Mouse (Mus musculus): ENCODE data around the gene Dock9. TPM values are rescaled to one million over a fixed set of nuclear protein-coding genes. Genes with fewer than 3 reads are reported as not detected.
A peak's percentile ranks its signal among the peaks of the same experiment; 100 is the strongest.
"Not testable (repeated sequence)": the region's sequence is repeated elsewhere in the genome, so short reads cannot be mapped to it uniquely, and the experiment has no call there.

The Dock9 gene
- total and polyA plus RNA-seq, 3 experiments = 3.4 to 21.7 (median 9.3) TPM

GRCm38 (mm10) chr14:121730966-121731365 is 66.7 kb downstream of the Dock9 start:
- Histone ChIP-seq H3K27me3 (ENCODE audit: insufficient read depth, low read length) (no peaks in the 10 kb centered on the region), H3K36me3 (replicated peaks) (no peaks in the 10 kb centered on the region), H3K9me3 (replicated peaks) (no peaks in the 10 kb centered on the region), H3K4me3 (ENCODE audit: low read depth, low read length) (peak overlapping the region; percentile 37; the same call in 1 of the 2 replicates), H3K4me1 (ENCODE audit: insufficient read depth, low read depth, low read length) (peaks cover 28% of the 10 kb centered on the region)
- TF ChIP-seq GATA1 (IDR thresholded peaks at IDR 0.05; ENCODE audit: borderline replicate concordance, low read length) (no peak), TAL1 (conservative IDR thresholded peaks at IDR 0.05; ENCODE audit: low read depth, low read length) (no peak), GATA2 (IDR thresholded peaks at IDR 0.05; ENCODE audit: borderline replicate concordance, low read depth, low read length) (no peak), POLR2AphosphoS5 (IDR thresholded peaks at IDR 0.05; ENCODE audit: insufficient replicate concordance, low read depth, low read length) (no peak), CTCF (IDR thresholded peaks at IDR 0.05; ENCODE audit: low read depth, low read length) (no peak)
- ATAC-seq (ENCODE audit: extremely low read depth, insufficient number of reproducible peaks, low FRiP score, poor library complexity, severe bottlenecking) = no peak
- no peak for DNase-seq (ENCODE audit: low spot score)

- Histone ChIP-seq H3K4me3 (ENCODE audit: low read depth, low read length) (no peak overlapping the region), H3K9me3 (replicated peaks) (no peaks in the 10 kb centered on the region), H3K4me1 (ENCODE audit: insufficient read depth, low read depth, low read length) (peaks cover 29% of the 10 kb centered on the region), H3K36me3 (replicated peaks) (peaks cover 3% of the 10 kb centered on the region), H3K27me3 (ENCODE audit: insufficient read depth, low read length) (no peaks in the 10 kb centered on the region)
- TF ChIP-seq POLR2AphosphoS5 (IDR thresholded peaks at IDR 0.05; ENCODE audit: insufficient replicate concordance, low read depth, low read length) (no peak), GATA2 (IDR thresholded peaks at IDR 0.05; ENCODE audit: borderline replicate concordance, low read depth, low read length) (no peak), CTCF (IDR thresholded peaks at IDR 0.05; ENCODE audit: low read depth, low read length) (no peak), TAL1 (conservative IDR thresholded peaks at IDR 0.05; ENCODE audit: low read depth, low read length) (no peak), GATA1 (IDR thresholded peaks at IDR 0.05; ENCODE audit: borderline replicate concordance, low read length) (no peak)
- DNase-seq (ENCODE audit: low spot score) (no peak), ATAC-seq (ENCODE audit: extremely low read depth, insufficient number of reproducible peaks, low FRiP score, poor library complexity, severe bottlenecking) (no peak)
These were observed 69.6 kb downstream of the Dock9 start for GRCm38 (mm10) chr14:121727996-121728395.

DNA sequence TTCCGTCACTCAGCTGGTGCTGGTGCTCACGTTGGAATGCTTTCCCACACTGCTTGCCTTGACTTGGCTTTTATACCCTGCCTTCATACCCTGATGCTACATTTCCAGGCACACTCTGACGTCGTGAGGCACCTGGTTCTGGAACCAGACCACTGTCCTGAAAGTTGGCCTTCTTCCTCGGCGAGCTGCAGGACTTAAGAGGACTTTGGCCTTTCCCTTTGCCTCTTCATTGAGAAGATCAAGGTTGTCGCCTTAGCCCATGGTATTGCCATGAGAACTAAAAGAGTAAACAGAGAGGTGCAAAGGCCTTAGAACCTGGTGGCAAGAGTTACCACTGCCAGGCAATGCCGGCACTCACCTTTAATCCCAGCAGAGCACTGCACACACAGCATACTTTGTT is 73.1 kb downstream of the Dock9 start:
- Histone ChIP-seq H3K9me3 (replicated peaks) (no peaks in the 10 kb centered on the region), H3K36me3 (replicated peaks) (peaks cover 3% of the 10 kb centered on the region), H3K27me3 (ENCODE audit: insufficient read depth, low read length) (no peaks in the 10 kb centered on the region), H3K4me3 (ENCODE audit: low read depth, low read length) (no peak overlapping the region), H3K4me1 (ENCODE audit: insufficient read depth, low read depth, low read length) (peaks cover 7% of the 10 kb centered on the region)
- ATAC-seq (ENCODE audit: extremely low read depth, insufficient number of reproducible peaks, low FRiP score, poor library complexity, severe bottlenecking) = no peak
- no peak for DNase-seq (ENCODE audit: low spot score)
- TF ChIP-seq TAL1 (conservative IDR thresholded peaks at IDR 0.05; ENCODE audit: low read depth, low read length) (no peak), POLR2AphosphoS5 (IDR thresholded peaks at IDR 0.05; ENCODE audit: insufficient replicate concordance, low read depth, low read length) (no peak), GATA2 (IDR thresholded peaks at IDR 0.05; ENCODE audit: borderline replicate concordance, low read depth, low read length) (no peak), GATA1 (IDR thresholded peaks at IDR 0.05; ENCODE audit: borderline replicate concordance, low read length) (no peak), CTCF (IDR thresholded peaks at IDR 0.05; ENCODE audit: low read depth, low read length) (no peak)

GRCm38 (mm10) chr14:121722774-121723173 is 74.9 kb downstream of the Dock9 start:
- DNase-seq (ENCODE audit: low spot score) (no peak), ATAC-seq (ENCODE audit: extremely low read depth, insufficient number of reproducible peaks, low FRiP score, poor library complexity, severe bottlenecking) (no peak)
- TF ChIP-seq TAL1 (conservative IDR thresholded peaks at IDR 0.05; ENCODE audit: low read depth, low read length) (no peak), GATA1 (IDR thresholded peaks at IDR 0.05; ENCODE audit: borderline replicate concordance, low read length) (no peak), POLR2AphosphoS5 (IDR thresholded peaks at IDR 0.05; ENCODE audit: insufficient replicate concordance, low read depth, low read length) (no peak), GATA2 (IDR thresholded peaks at IDR 0.05; ENCODE audit: borderline replicate concordance, low read depth, low read length) (no peak), CTCF (IDR thresholded peaks at IDR 0.05; ENCODE audit: low read depth, low read length) (no peak)
- peaks cover 3% of the 10 kb centered on the region for H3K36me3 ChIP-seq (replicated peaks)
- H3K4me3 ChIP-seq (ENCODE audit: low read depth, low read length) = no peak overlapping the region
- no peaks in the 10 kb centered on the region for H3K27me3 ChIP-seq (ENCODE audit: insufficient read depth, low read length)
- H3K9me3 ChIP-seq (replicated peaks) = no peaks in the 10 kb centered on the region
- peaks cover 4% of the 10 kb centered on the region; the same call in 1 of the 2 replicates for H3K4me1 ChIP-seq (ENCODE audit: insufficient read depth, low read depth, low read length)

DNA sequence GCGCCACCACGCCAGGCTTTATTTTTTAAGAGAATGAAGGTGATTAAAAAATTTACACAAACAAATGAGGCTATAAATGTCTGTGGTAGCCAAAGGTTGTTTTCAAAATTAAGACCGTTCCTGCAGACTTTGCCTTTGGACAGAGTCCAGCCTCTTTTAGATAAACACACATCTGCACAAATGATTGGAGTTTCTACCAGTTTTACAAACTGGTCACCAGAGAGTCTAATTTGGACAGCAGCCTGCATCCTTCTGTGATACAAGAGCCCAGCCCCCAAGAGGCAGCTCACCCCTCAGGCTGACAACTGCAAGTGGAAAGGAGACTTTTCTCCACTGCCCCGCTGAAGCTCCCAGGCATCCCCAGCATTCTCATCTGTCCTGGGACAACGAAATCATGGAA is 76.2 kb downstream of the Dock9 start:
- peaks cover 3% of the 10 kb centered on the region for H3K36me3 ChIP-seq (replicated peaks)
- ATAC-seq (ENCODE audit: extremely low read depth, insufficient number of reproducible peaks, low FRiP score, poor library complexity, severe bottlenecking) = no peak
- no peak for TF ChIP-seq CTCF (IDR thresholded peaks at IDR 0.05; ENCODE audit: low read depth, low read length)
- no peak for TF ChIP-seq TAL1 (conservative IDR thresholded peaks at IDR 0.05; ENCODE audit: low read depth, low read length)
- no peak for TF ChIP-seq GATA2 (IDR thresholded peaks at IDR 0.05; ENCODE audit: borderline replicate concordance, low read depth, low read length)
- no peak for TF ChIP-seq POLR2AphosphoS5 (IDR thresholded peaks at IDR 0.05; ENCODE audit: insufficient replicate concordance, low read depth, low read length)
- no peak for TF ChIP-seq GATA1 (IDR thresholded peaks at IDR 0.05; ENCODE audit: borderline replicate concordance, low read length)
- H3K27me3 ChIP-seq (ENCODE audit: insufficient read depth, low read length) = no peaks in the 10 kb centered on the region
- DNase-seq (ENCODE audit: low spot score) = no peak
- H3K4me3 ChIP-seq (ENCODE audit: low read depth, low read length) = no peak overlapping the region
- H3K9me3 ChIP-seq (replicated peaks) = no peaks in the 10 kb centered on the region
- peaks cover 4% of the 10 kb centered on the region; the same call in 1 of the 2 replicates for H3K4me1 ChIP-seq (ENCODE audit: insufficient read depth, low read depth, low read length)

DNA sequence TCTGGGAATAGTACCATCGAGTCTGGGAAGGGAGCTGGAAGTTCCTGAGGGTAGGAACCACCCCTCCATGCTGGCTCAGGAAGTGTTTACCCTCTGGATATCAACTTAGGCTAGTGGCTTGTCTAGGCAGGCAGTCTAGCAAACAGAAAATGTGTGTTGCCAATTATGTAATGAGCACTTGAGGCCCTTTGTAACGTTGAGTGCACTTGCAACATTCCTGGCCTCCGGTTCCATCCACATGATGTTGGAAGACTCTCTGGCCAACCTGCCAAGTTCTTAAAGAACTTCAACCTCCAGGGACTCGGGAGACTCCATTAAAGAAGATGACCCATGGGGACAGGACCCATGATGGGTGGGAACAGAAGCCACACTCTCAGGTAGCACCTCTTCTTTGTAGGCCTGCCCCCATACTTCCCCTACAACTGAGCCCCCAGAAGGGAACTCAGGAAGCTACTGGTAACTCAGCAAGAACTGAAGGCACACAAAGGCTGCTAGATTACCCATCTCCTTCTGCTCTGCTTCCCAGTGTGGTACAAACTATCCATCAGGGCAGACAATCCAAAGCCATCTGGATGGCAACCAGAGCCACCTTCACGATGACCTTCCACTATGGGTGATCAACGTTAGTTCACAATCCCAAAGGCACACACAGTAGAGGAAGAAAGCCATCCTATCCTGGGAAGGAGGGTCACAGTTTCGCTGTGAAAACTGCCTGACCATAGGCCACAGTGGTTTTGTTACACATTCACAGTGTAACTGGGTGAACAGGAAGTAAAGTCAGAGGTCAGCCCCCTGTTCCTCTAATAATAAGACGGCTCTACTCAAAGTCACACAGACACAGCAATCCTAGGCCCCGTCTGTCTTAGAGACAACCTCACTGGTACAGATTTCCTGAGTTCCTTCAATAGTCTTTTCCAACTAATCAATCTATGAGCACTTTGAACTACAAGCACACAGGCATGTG is 77.7 kb downstream of the Dock9 start:
- Histone ChIP-seq H3K4me3 (ENCODE audit: low read depth, low read length) (no peak overlapping the region), H3K27me3 (ENCODE audit: insufficient read depth, low read length) (no peaks in the 10 kb centered on the region), H3K9me3 (replicated peaks) (no peaks in the 10 kb centered on the region), H3K36me3 (replicated peaks) (peaks cover 3% of the 10 kb centered on the region), H3K4me1 (ENCODE audit: insufficient read depth, low read depth, low read length) (peaks cover 4% of the 10 kb centered on the region; the same call in 1 of the 2 replicates)
- ATAC-seq (ENCODE audit: extremely low read depth, insufficient number of reproducible peaks, low FRiP score, poor library complexity, severe bottlenecking) (no peak), DNase-seq (ENCODE audit: low spot score) (no peak)
- TF ChIP-seq GATA2 (IDR thresholded peaks at IDR 0.05; ENCODE audit: borderline replicate concordance, low read depth, low read length) (no peak), POLR2AphosphoS5 (IDR thresholded peaks at IDR 0.05; ENCODE audit: insufficient replicate concordance, low read depth, low read length) (no peak), GATA1 (IDR thresholded peaks at IDR 0.05; ENCODE audit: borderline replicate concordance, low read length) (no peak), CTCF (IDR thresholded peaks at IDR 0.05; ENCODE audit: low read depth, low read length) (no peak), TAL1 (conservative IDR thresholded peaks at IDR 0.05; ENCODE audit: low read depth, low read length) (no peak)

DNA sequence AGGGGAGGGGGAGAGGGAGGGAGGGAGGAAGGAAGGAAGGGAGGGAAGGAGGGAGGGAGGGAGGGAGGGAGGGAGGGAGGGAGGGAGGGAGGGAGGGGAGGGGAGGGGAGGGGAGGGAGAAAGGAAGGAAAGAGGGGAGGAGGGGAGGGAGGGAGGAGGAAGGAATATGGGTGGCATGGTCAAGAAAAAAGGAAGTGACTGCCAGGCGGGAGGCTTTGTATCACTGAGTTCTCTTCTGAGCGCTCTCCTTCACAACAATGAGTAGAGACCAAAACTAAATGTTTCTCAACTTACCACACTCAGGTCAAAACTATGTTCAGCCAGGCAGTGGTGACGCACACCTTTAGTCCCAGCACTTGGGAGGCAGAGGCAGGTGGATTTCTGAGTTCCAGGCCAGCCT is 82.8 kb downstream of the Dock9 start:
- not testable (repeated sequence) for DNase-seq (ENCODE audit: low spot score); H3K27me3 ChIP-seq (ENCODE audit: insufficient read depth, low read length); ATAC-seq (ENCODE audit: extremely low read depth, insufficient number of reproducible peaks, low FRiP score, poor library complexity, severe bottlenecking); H3K4me3 ChIP-seq (ENCODE audit: low read depth, low read length); H3K9me3 ChIP-seq (replicated peaks); H3K36me3 ChIP-seq (replicated peaks)
- peaks cover 19% of the 10 kb centered on the region for H3K4me1 ChIP-seq (ENCODE audit: insufficient read depth, low read depth, low read length)

Measured in G1E (cell line).